Mouse (Mus musculus) urinary bladder, postnatal 14 days (tissue): ENCODE data around the gene Slc29a3.

ENCODE experiments used
- DNase-seq: peaks from one replicate; pipeline ENCODE4 v3.0.0; 2021; ENCODE audit warnings: low spot score

Gene Slc29a3

GRCm38 (mm10) chr10:60668591-60668990 lies 84.0 kb downstream of the Slc29a3 start:
- no peak for DNase-seq
